Mouse (Mus musculus) limb, embryonic 14.5 days (tissue): ENCODE data around the gene Pla2g4a. TPM values are rescaled to one million over a fixed set of nuclear protein-coding genes. Genes with fewer than 3 reads are reported as not detected.

ENCODE experiments used
- ATAC-seq: fragments of 200-750 bp; cut with Nextera tagmentation; 2 replicates; pipeline ENCODE4 v1.8.0; 2017; ENCODE audit warnings: low read depth, moderate number of reproducible peaks, moderate TSS enrichment; ENCODE audit not compliant: low FRiP score
- DNase-seq: peaks from one replicate; pipeline ENCODE4 v3.0.0-alpha.2; 2015; ENCODE audit warnings: low spot score
- H3K27ac ChIP-seq: fragments of 300-500 bp; sonication (generic); replicated peaks from 2 replicates; pipeline ENCODE4 v1.5.1; 2014; ENCODE audit warnings: low read depth, mild to moderate bottlenecking, low read length, moderate library complexity, mixed read lengths
- H3K27me3 ChIP-seq: fragments of 300-500 bp; sonication (generic); 2 replicates; pipeline ENCODE4 v1.6.1; 2014; ENCODE audit warnings: low read length, mixed read lengths; ENCODE audit not compliant: control insufficient read depth, insufficient read depth
- H3K36me3 ChIP-seq: fragments of 300-500 bp; sonication (generic); 2 replicates; pipeline ENCODE4 v1.6.1; 2014; ENCODE audit warnings: mild to moderate bottlenecking, low read length, moderate library complexity, mixed read lengths; ENCODE audit not compliant: control insufficient read depth, insufficient read depth
- H3K4me1 ChIP-seq: fragments of 300-500 bp; sonication (generic); 2 replicates; pipeline ENCODE4 v1.6.1; 2014; ENCODE audit warnings: antibody characterized with exemption, low read length, mixed read lengths; ENCODE audit not compliant: control insufficient read depth, insufficient read depth
- H3K4me2 ChIP-seq: fragments of 300-500 bp; sonication (generic); replicated peaks from 2 replicates; pipeline ENCODE4 v1.6.1; 2014; ENCODE audit warnings: low read depth, mild to moderate bottlenecking, low read length, moderate library complexity; ENCODE audit not compliant: severe bottlenecking
- H3K4me3 ChIP-seq: fragments of 300-500 bp; sonication (generic); replicated peaks from 2 replicates; pipeline ENCODE4 v1.5.1; 2014; ENCODE audit warnings: low read length
- H3K9ac ChIP-seq: fragments of 300-500 bp; sonication (generic); 2 replicates; pipeline ENCODE4 v1.6.1; 2014; ENCODE audit warnings: mild to moderate bottlenecking, low read depth, low read length, moderate library complexity; ENCODE audit not compliant: severe bottlenecking
- H3K9me3 ChIP-seq: fragments of 300-500 bp; sonication (generic); 2 replicates; pipeline ENCODE4 v1.6.1; 2016; ENCODE audit warnings: low read length; ENCODE audit not compliant: control insufficient read depth
- POLR2A ChIP-seq: fragments of 200-500 bp; IDR thresholded peaks from 2 replicates; pipeline ENCODE4 v1.8.0; 2012; ENCODE audit warnings: inconsistent platforms, mild to moderate bottlenecking, moderate library complexity, borderline replicate concordance; ENCODE audit not compliant: insufficient read depth, insufficient read length; ENCODE audit errors: extremely low read depth
- WGBS: fragments of 180-500 bp; shearing (Covaris S2); extraction: QIAGEN DNeasy Blood & Tissue Kit; methylation state at CpG from one replicate; pipeline ENCODE4 v1.1.7; 2014; 5-methylcytosine and 5-hydroxymethylcytosine counted together
- polyA plus RNA-seq, 2 experiments: library from polyadenylated mRNA; depleted of rRNA in 1 of 2; stranded (reverse) in 1 of 2; unstranded in 1 of 2; fragments of >200 nt; fragmentation: Nextera tagmentation in 1 of 2; extraction: Ambion mirVana in 1 of 2; gene quantifications; 2 replicates each; pipeline versions ENCODE4 v1.2.1 to v1.2.3; 2012 to 2014

The Pla2g4a gene
- polyA plus RNA-seq, 2 experiments: 11.1 to 19.3 TPM

DNA sequence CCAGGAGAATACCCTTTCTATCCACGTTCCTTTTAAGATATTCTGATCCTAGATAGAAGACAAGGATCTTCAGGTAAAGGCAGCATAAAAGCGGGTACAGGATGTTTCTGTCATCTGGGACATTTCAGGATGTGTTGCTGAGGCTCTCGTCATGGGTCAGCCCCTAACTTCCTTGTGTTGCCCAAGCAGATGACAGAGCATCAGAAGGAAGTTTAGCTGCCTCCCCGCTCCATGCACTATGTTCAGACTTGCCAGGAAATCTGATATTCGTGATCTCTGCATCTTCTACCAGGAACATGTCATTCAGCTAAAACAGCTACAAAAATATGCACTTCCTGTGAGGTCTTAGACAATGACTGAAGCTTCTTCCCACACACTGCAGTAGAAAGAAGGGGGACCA lies 70.0 kb downstream of the Pla2g4a start:
- no peak overlapping the region for H3K27ac ChIP-seq
- H3K4me2 ChIP-seq: no peak overlapping the region
- TF ChIP-seq POLR2A: no peak
- no peak for DNase-seq
- ATAC-seq: no peak
- 73% methylated on average over 5 of the region's 5 CpGs for WGBS
- no peak overlapping the region for H3K9ac ChIP-seq
- H3K36me3 ChIP-seq: no peaks in the 10 kb centered on the region
- no peaks in the 10 kb centered on the region for H3K27me3 ChIP-seq
- H3K4me1 ChIP-seq: no peaks in the 10 kb centered on the region
- H3K4me3 ChIP-seq: no peak overlapping the region
- H3K9me3 ChIP-seq: no peaks in the 10 kb centered on the region

DNA sequence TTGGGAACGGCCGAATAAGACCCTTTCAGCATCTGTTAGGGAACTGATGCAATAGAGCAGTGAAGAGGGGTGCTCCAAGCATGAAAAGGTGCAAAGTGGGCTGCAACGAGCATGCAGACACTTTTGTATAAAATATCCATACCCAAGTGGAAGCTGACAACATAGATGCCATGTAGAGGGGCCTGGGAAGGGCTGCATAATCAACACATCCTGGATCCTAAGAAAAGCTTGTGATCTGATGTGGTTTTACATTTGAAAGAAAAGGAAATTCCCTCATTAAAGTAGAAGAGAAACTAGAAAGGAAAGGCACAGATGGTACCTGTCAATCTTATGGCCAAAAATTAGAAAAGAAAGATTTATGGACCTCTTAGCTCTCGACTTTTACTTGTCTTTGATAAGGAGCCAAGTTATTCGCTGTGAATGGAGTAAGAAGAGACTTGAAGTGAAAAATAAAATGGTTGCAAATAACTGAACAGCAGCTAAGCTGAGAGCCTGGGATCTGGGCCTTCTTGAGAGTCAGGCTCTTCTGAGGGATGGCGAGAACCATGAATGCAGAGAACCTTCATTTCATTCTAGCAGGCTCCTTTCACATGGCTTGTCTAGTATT lies 78.6 kb downstream of the Pla2g4a start:
- H3K27me3 ChIP-seq: no peaks in the 10 kb centered on the region
- ATAC-seq (no peak), DNase-seq (no peak)
- H3K36me3 ChIP-seq: no peaks in the 10 kb centered on the region
- H3K9ac ChIP-seq: no peak overlapping the region
- TF ChIP-seq POLR2A: no peak
- H3K4me2 ChIP-seq: no peak overlapping the region
- no peaks in the 10 kb centered on the region for H3K4me1 ChIP-seq
- no peaks in the 10 kb centered on the region for H3K9me3 ChIP-seq
- WGBS: 63% methylated on average over 6 of the region's 6 CpGs
- no peak overlapping the region for H3K4me3 ChIP-seq
- no peak overlapping the region for H3K27ac ChIP-seq

DNA sequence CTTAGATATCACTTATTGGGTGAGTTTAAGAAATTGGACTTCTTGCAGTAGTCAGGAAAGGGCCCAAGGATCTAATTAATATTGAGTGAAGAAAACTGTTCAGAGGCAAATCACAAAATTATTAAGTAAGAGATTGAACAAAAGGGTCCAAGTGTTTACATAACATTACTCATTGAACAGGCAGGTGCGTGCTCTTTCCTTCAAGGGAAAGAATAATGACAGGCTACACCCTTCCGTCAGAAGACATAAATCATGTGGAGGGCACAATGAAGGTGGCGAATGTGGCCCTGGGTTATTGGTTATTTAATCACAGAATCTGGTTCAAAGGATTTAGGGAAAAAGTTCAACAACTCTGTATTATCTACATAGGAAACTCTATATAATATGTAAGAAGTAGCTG lies 82.9 kb downstream of the Pla2g4a start:
- Histone ChIP-seq H3K27me3 (no peaks in the 10 kb centered on the region), H3K9me3 (no peaks in the 10 kb centered on the region), H3K9ac (no peak overlapping the region), H3K4me3 (no peak overlapping the region), H3K27ac (no peak overlapping the region), H3K36me3 (no peaks in the 10 kb centered on the region), H3K4me1 (no peaks in the 10 kb centered on the region), H3K4me2 (no peak overlapping the region)
- 75% methylated on average over 3 of the region's 3 CpGs for WGBS
- TF ChIP-seq POLR2A: no peak
- DNase-seq: no peak
- ATAC-seq: no peak

DNA sequence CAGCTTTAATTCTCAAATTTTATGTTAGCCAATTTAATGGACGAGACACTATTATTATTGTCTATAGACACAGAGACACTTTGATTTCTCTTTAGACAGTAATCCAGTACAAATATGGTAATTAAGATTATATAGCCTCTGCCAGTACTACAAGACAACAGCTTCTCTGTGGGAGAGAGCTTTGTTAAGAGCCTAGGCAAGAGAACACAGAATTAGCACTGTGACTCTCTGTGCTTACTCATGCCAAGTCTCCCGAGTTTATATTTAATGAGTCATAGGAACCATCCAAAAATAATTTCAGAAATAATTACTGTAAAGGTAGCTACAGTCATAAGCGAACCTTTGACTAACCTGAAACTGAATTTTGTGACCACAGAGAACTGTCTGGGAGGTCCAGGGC lies 84.6 kb downstream of the Pla2g4a start:
- ATAC-seq: no peak
- H3K9ac ChIP-seq: no peak overlapping the region
- H3K27me3 ChIP-seq: no peaks in the 10 kb centered on the region
- no peak overlapping the region for H3K27ac ChIP-seq
- DNase-seq: no peak
- H3K9me3 ChIP-seq: no peaks in the 10 kb centered on the region
- no peaks in the 10 kb centered on the region for H3K4me1 ChIP-seq
- H3K4me2 ChIP-seq: no peak overlapping the region
- no peak for TF ChIP-seq POLR2A
- H3K36me3 ChIP-seq: no peaks in the 10 kb centered on the region
- H3K4me3 ChIP-seq: no peak overlapping the region
- 72% methylated on average over 3 of the region's 3 CpGs for WGBS

DNA sequence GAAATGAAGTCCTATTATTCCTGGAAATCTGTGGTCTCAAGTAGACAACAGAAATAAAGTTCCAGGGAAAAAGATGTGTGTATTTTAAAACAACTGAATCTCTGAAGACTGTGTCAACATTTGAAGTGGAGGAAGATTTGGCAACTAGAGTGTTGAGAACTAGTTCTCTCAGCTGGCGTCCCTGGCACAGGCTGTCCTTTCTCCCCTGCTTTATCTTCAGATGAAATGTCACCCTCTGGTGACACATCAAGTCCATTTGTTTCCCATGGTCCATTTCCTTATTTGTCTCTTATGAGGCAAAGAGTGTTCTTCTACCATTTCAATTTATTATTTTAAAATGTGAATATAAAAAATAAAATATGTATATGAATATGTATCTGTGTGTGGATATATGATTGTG lies 89.5 kb downstream of the Pla2g4a start:
- TF ChIP-seq POLR2A: no peak
- Histone ChIP-seq H3K27ac (no peak overlapping the region), H3K9me3 (no peaks in the 10 kb centered on the region), H3K27me3 (no peaks in the 10 kb centered on the region), H3K9ac (no peak overlapping the region), H3K4me2 (no peak overlapping the region), H3K4me3 (no peak overlapping the region), H3K4me1 (no peaks in the 10 kb centered on the region), H3K36me3 (no peaks in the 10 kb centered on the region)
- WGBS: 92% methylated on average over 1 of the region's 1 CpGs
- DNase-seq (no peak), ATAC-seq (no peak)

DNA sequence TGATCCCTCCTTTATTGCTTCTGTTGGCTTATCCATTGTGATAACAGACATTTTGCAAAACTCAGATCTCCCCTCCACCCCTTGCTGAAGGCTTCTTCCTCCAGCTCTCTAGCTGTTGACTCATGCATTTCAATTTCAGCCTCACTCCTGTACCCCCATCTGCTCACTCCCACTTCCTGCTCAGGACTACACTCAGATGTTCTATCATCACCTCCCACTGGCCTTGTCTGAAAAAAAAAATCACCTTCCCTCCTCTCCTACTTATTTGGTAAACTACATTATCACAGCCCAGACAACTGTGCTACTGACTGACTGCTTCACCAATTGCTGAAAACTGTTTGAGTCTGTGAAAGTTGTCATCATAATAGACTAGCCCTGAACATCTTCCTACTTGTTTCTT lies 93.8 kb downstream of the Pla2g4a start:
- no peak for TF ChIP-seq POLR2A

More for the DNA sequence above, 93.8 kb downstream of the Pla2g4a start:
- Histone ChIP-seq H3K9me3 (no peaks in the 10 kb centered on the region), H3K36me3 (no peaks in the 10 kb centered on the region), H3K4me1 (no peaks in the 10 kb centered on the region), H3K4me3 (no peak overlapping the region), H3K27ac (no peak overlapping the region), H3K4me2 (no peak overlapping the region), H3K9ac (no peak overlapping the region), H3K27me3 (no peaks in the 10 kb centered on the region)
- DNase-seq (no peak), ATAC-seq (no peak)
